Mouse (Mus musculus): ENCODE results near the gene Gm28043. TPM values are rescaled to one million over a fixed set of nuclear protein-coding genes. Genes with fewer than 3 reads are reported as not detected.
A peak's percentile ranks its signal among the peaks of the same experiment; 100 is the strongest.

The Gm28043 gene
- polyA plus RNA-seq, 1 experiment = 3.0 TPM

GRCm38 (mm10) chr17:29637895-29638294, 23.2 kb downstream of the Gm28043 start:
- no peak overlapping the region for H3K4me3 ChIP-seq (ENCODE audit: insufficient read depth, low read length)
- peaks cover 1% of the 10 kb centered on the region; the same call in 1 of the 2 replicates for H3K4me1 ChIP-seq (ENCODE audit: control insufficient read depth, insufficient read depth, low read length)
- TF ChIP-seq POLR2A (IDR thresholded peaks at IDR 0.05; ENCODE audit: extremely low read depth, insufficient read depth, low read length) = no peak
- no peak for TF ChIP-seq CTCF (IDR thresholded peaks at IDR 0.05; ENCODE audit: extremely low read depth, insufficient read depth, low read length)
- H3K27ac ChIP-seq (ENCODE audit: insufficient read depth, low read length) = no peak overlapping the region

- H3K4me1 ChIP-seq (ENCODE audit: control insufficient read depth, insufficient read depth, low read length) = 0 out of 2 replicates have a peak, but pooled peaks cover 1% of the 10 kb centered on the region
- TF ChIP-seq CTCF (IDR thresholded peaks at IDR 0.05; ENCODE audit: extremely low read depth, insufficient read depth, low read length) (no peak), POLR2A (IDR thresholded peaks at IDR 0.05; ENCODE audit: extremely low read depth, insufficient read depth, low read length) (no peak)
- no peak overlapping the region for H3K27ac ChIP-seq (ENCODE audit: insufficient read depth, low read length)
- H3K4me3 ChIP-seq (ENCODE audit: insufficient read depth, low read length) = no peak overlapping the region
These were observed 26.3 kb downstream of the Gm28043 start for GRCm38 (mm10) chr17:29640971-29641370.

- Histone ChIP-seq H3K4me1 (ENCODE audit: control insufficient read depth, insufficient read depth, low read length) (no peaks in the 10 kb centered on the region), H3K27ac (ENCODE audit: insufficient read depth, low read length) (no peak overlapping the region), H3K4me3 (ENCODE audit: insufficient read depth, low read length) (no peak overlapping the region)
- TF ChIP-seq CTCF (IDR thresholded peaks at IDR 0.05; ENCODE audit: extremely low read depth, insufficient read depth, low read length) = no peak
These were observed 27.5 kb downstream of the Gm28043 start for GRCm38 (mm10) chr17:29642219-29642618.

- TF ChIP-seq POLR2A (IDR thresholded peaks at IDR 0.05; ENCODE audit: extremely low read depth, insufficient read depth, low read length) (no peak), CTCF (IDR thresholded peaks at IDR 0.05; ENCODE audit: extremely low read depth, insufficient read depth, low read length) (no peak)
- Histone ChIP-seq H3K27ac (ENCODE audit: insufficient read depth, low read length) (no peak overlapping the region), H3K4me1 (ENCODE audit: control insufficient read depth, insufficient read depth, low read length) (no peaks in the 10 kb centered on the region), H3K4me3 (ENCODE audit: insufficient read depth, low read length) (no peak overlapping the region)
These were observed 43.6 kb downstream of the Gm28043 start for GRCm38 (mm10) chr17:29658249-29658648.

- peak; percentile 57; the same call in 1 of the 2 replicates for TF ChIP-seq POLR2A (IDR thresholded peaks at IDR 0.05; ENCODE audit: extremely low read depth, insufficient read depth, low read length)
- no peak for TF ChIP-seq CTCF (IDR thresholded peaks at IDR 0.05; ENCODE audit: extremely low read depth, insufficient read depth, low read length)
- Histone ChIP-seq H3K4me1 (ENCODE audit: control insufficient read depth, insufficient read depth, low read length) (no peaks in the 10 kb centered on the region), H3K27ac (ENCODE audit: insufficient read depth, low read length) (peak within 1 kb of the TSS; percentile 55), H3K4me3 (ENCODE audit: insufficient read depth, low read length) (peak within 1 kb of the TSS; percentile 90)
These were observed 45.5 kb downstream of the Gm28043 start, which contains the start of gene Cmtr1 for GRCm38 (mm10) chr17:29660076-29660761. Cmtr1 (plus strand) TSS chr17:29660595.

- TF ChIP-seq CTCF (IDR thresholded peaks at IDR 0.05; ENCODE audit: extremely low read depth, insufficient read depth, low read length) (no peak), POLR2A (IDR thresholded peaks at IDR 0.05; ENCODE audit: extremely low read depth, insufficient read depth, low read length) (no peak)
- H3K4me3 ChIP-seq (ENCODE audit: insufficient read depth, low read length) = peak overlapping the region; percentile 90
- no peaks in the 10 kb centered on the region for H3K4me1 ChIP-seq (ENCODE audit: control insufficient read depth, insufficient read depth, low read length)
- peak overlapping the region; percentile 55 for H3K27ac ChIP-seq (ENCODE audit: insufficient read depth, low read length)
These were observed 46.2 kb downstream of the Gm28043 start for GRCm38 (mm10) chr17:29660762-29661391.

- Histone ChIP-seq H3K4me1 (ENCODE audit: control insufficient read depth, insufficient read depth, low read length) (no peaks in the 10 kb centered on the region), H3K4me3 (ENCODE audit: insufficient read depth, low read length) (no peak overlapping the region), H3K27ac (ENCODE audit: insufficient read depth, low read length) (no peak overlapping the region)
- TF ChIP-seq CTCF (IDR thresholded peaks at IDR 0.05; ENCODE audit: extremely low read depth, insufficient read depth, low read length) (no peak), POLR2A (IDR thresholded peaks at IDR 0.05; ENCODE audit: extremely low read depth, insufficient read depth, low read length) (no peak)
These were observed 47.5 kb downstream of the Gm28043 start for GRCm38 (mm10) chr17:29662145-29662544.

GRCm38 (mm10) chr17:29668051-29668986, 53.6 kb downstream of the Gm28043 start:
- Histone ChIP-seq H3K4me3 (ENCODE audit: insufficient read depth, low read length) (no peak overlapping the region), H3K4me1 (ENCODE audit: control insufficient read depth, insufficient read depth, low read length) (peaks cover 4% of the 10 kb centered on the region; the same call in 1 of the 2 replicates), H3K27ac (ENCODE audit: insufficient read depth, low read length) (0 out of 2 replicates have a peak overlapping the region, but pooled peaks have one; percentile 24)
- TF ChIP-seq POLR2A (IDR thresholded peaks at IDR 0.05; ENCODE audit: extremely low read depth, insufficient read depth, low read length) (no peak), CTCF (IDR thresholded peaks at IDR 0.05; ENCODE audit: extremely low read depth, insufficient read depth, low read length) (no peak)

GRCm38 (mm10) chr17:29669030-29669429, 54.4 kb downstream of the Gm28043 start:
- TF ChIP-seq CTCF (IDR thresholded peaks at IDR 0.05; ENCODE audit: extremely low read depth, insufficient read depth, low read length) = no peak
- no peak for TF ChIP-seq POLR2A (IDR thresholded peaks at IDR 0.05; ENCODE audit: extremely low read depth, insufficient read depth, low read length)
- H3K27ac ChIP-seq (ENCODE audit: insufficient read depth, low read length) = no peak overlapping the region
- no peak overlapping the region for H3K4me3 ChIP-seq (ENCODE audit: insufficient read depth, low read length)
- peaks cover 4% of the 10 kb centered on the region; the same call in 1 of the 2 replicates for H3K4me1 ChIP-seq (ENCODE audit: control insufficient read depth, insufficient read depth, low read length)

Data from cortical plate, adult 2 months (tissue).